ENCODE assay signal across 8 mouse cellular contexts in the genomic region with DNA sequence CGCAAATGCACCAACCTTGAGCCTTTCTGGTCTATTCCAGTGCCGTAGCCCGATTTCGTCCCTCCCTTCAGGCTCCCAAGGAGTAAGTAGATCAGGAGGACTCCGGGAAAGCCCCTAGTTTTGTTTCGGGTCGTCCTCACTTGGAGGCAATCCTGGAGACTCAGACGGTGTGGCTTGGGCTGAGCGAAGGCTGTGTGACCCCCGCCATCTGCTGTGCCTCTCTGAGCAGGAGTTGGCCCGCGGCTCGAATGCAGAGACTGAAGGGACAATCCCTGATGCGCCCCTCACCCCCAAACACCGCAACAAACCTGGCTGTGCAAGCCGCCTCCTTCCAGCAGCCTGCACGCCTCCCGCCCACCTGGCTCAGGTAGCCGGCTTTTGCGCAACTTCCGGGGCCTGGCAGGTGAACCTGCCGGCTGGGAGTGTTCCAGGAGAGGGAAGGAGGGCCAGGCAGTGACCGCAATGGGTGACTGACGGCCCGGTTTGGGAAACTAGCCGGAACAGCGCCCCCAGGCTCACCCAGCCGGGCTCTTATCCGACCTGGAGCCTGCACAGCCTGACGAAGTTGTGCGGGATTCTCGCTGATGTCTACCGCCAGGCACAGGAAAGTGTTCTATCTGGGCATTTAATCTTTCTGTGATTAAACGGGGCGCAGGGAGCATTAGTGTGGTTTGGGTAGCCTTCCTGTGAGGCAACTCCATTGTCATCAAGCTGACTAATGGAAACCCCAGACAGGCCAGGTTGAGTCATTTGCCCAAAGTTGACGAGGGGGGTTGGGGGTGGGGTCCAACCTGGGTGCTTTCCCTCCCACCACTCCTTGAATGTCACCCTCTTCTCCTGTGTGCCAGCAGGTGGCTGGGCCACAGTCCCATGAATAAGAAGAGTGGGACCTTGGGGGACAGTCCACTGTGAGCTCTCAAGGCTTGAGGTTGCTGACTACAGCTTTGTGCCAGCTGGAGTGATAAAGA. TPM values are rescaled to one million over a fixed set of nuclear protein-coding genes. Genes with fewer than 3 reads are reported as not detected.
A peak's percentile ranks its signal among the peaks of the same experiment; 100 is the strongest.
DNase-seq lines count a peak whose midpoint lies in the region; ATAC-seq lines count a peak whose summit lies in the region.

No protein-coding gene starts in this region.

- peaks cover 11% of the 10 kb centered on the region; the same call in 1 of the 2 replicates for H3K36me3 ChIP-seq in intestine, embryonic 14.5 days (ENCODE audit: control insufficient read depth, insufficient read depth, low read length)

- no peak overlapping the region for H3K27ac ChIP-seq in intestine, embryonic 14.5 days (ENCODE audit: low read depth)

- 0 out of 2 replicates have a peak, but pooled peaks have one; percentile 14 for ATAC-seq in intestine, embryonic 14.5 days (replicated peaks; ENCODE audit: low FRiP score, low TSS enrichment, low read depth)
- peak; percentile 39 for ATAC-seq in neutrophil, adult 5-6 weeks (ENCODE audit: extremely low read depth, insufficient number of reproducible peaks, low FRiP score, poor library complexity, severe bottlenecking)
- ATAC-seq in monocyte, adult 5-6 weeks (replicated peaks; ENCODE audit: insufficient number of reproducible peaks, low FRiP score, low TSS enrichment, poor library complexity, severe bottlenecking): no peak

- peak; percentile 55 for DNase-seq in ovary, postnatal 14 days (ENCODE audit: low spot score)
- no peak for DNase-seq in ovary, postnatal 10 days (ENCODE audit: low spot score)
- DNase-seq in embryo, embryonic 11 days: peak; percentile 56
- peak; percentile 65 for DNase-seq in intestine, embryonic 14.5 days (ENCODE audit: low spot score)
- DNase-seq in lung, adult 18-20 months: peak; percentile 90 to 94
- DNase-seq in adipocyte (ENCODE audit: low spot score): no peak

- 0 out of 2 replicates have a peak, but pooled peaks cover 4% of the 10 kb centered on the region for H3K27me3 ChIP-seq in intestine, embryonic 14.5 days (replicated peaks; ENCODE audit: control insufficient read depth, insufficient read depth, low read length)

- peak overlapping the region; percentile 47 for H3K4me2 ChIP-seq in intestine, embryonic 14.5 days (ENCODE audit: low read length)

- H3K9ac ChIP-seq in intestine, embryonic 14.5 days (ENCODE audit: low read length): no peak overlapping the region; the same call in 1 of the 2 replicates

- 17% methylated on average over 36 of the region's 36 CpGs for WGBS in intestine, embryonic 14.5 days

- H3K4me1 ChIP-seq in intestine, embryonic 14.5 days (replicated peaks; ENCODE audit: control insufficient read depth, insufficient read depth, low read length): peaks cover 30% of the 10 kb centered on the region

- H3K9me3 ChIP-seq in intestine, embryonic 14.5 days (ENCODE audit: control insufficient read depth, low read length): no peaks in the 10 kb centered on the region

- peak overlapping the region; percentile 9; the same call in 1 of the 2 replicates for H3K4me3 ChIP-seq in intestine, embryonic 14.5 days (ENCODE audit: low read depth, low read length)

RNA-seq across cellular contexts. Expression of a gene that starts 6.1 kb away (rescaled TPM):
- polyA plus RNA-seq in intestine, embryonic 14.5 days (2014; fragmentation: Nextera tagmentation; extraction: Ambion mirVana): 22.8 and 24.8 TPM in 2 replicates
- 5.3 and 7.4 TPM in 2 replicates for total RNA-seq in neutrophil, adult 5-6 weeks (2017)
- 0.64 to 5.5 TPM (median 3.1 TPM) in 3 replicates for total RNA-seq in monocyte, adult 5-6 weeks (2017)

RNA-seq across cellular contexts. Expression of a gene that starts 22.4 kb away (rescaled TPM):
- polyA plus RNA-seq in intestine, embryonic 14.5 days (2014; fragmentation: Nextera tagmentation; extraction: Ambion mirVana): 1.8 and 2.0 TPM in 2 replicates
- 1.4 and 1.5 TPM in 2 replicates for total RNA-seq in neutrophil, adult 5-6 weeks (2017)
- total RNA-seq in monocyte, adult 5-6 weeks (2017): 3.0 to 4.9 TPM (median 3.5 TPM) in 3 replicates

Comparison
In these comparisons a context has a peak if more than half of its experiments do, and no peak if none do; other contexts are left out.
1. DNase-seq: peak in ovary, postnatal 14 days (single experiment), embryo, embryonic 11 days (single experiment), intestine, embryonic 14.5 days (single experiment) and lung, adult 18-20 months (2 of 2); none in ovary, postnatal 10 days (single experiment) and adipocyte (single experiment).